Mouse (Mus musculus) brown adipose tissue, adult 24 weeks (tissue): ENCODE measurements around the gene Chmp4b. TPM values are rescaled to one million over a fixed set of nuclear protein-coding genes. Genes with fewer than 3 reads are reported as not detected.

Experiments
- H3K27ac ChIP-seq: fragments of 200-500 bp; replicated peaks from 2 replicates; pipeline ENCODE4 v1.5.1; 2012; ENCODE audit warnings: low read depth, mild to moderate bottlenecking, low read length
- H3K4me1 ChIP-seq: fragments of 200-500 bp; 2 replicates; pipeline ENCODE4 v1.6.1; 2012; ENCODE audit warnings: low read length, mixed read lengths; ENCODE audit not compliant: control insufficient read depth, insufficient read depth, insufficient read length
- H3K4me3 ChIP-seq: fragments of 200-500 bp; 2 replicates; pipeline ENCODE4 v1.5.1; 2012; ENCODE audit warnings: low read depth, mild to moderate bottlenecking, low read length, moderate library complexity; ENCODE audit not compliant: insufficient read depth
- polyA plus RNA-seq: library from polyadenylated mRNA; stranded (reverse); fragments of >200 nt; gene quantifications from 2 replicates; pipeline ENCODE4 v1.2.4, GENCODE M21; 2012; ENCODE audit not compliant: missing spikeins, insufficient read depth, insufficient read length

Gene Chmp4b
- polyA plus RNA-seq, 1 experiment, result 108 TPM

DNA sequence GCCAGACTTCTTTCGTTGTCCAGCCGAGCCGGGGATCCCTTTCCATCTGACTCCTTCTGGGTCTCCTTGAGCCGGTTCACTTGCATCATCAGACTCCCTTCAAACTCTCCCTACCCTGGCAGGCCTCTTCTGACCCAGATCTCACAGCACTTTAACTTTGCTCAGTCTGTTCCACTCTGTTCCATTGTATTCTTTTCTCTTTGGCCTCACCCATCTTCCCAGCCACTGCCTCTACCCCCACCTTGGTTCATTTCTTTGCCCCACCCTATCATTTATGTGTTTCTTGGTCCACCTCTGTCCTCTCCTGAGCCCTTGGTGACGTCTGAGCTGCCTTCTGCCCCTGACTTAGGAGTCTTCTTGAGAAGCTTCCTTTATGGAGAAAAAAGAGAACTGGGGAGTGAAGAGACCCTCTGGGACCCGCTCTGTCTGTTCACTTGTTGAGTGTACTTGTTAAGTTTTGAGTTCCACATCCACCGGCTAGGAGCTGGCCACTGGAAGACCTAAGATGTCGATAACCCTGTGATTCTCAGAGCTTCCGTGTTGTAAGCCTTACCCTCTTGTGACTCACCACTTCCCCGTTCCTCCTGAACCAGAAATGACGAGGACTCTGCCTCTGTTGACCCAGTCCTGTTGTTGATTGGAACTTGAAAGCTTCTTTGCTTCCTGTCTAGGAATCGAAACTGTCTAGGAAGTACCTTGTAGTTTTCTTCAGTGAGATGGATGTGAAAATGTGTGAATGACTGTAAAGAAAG, 6.2 kb downstream of the Chmp4b start:
- peaks cover 11% of the 10 kb centered on the region; the same call in 1 of the 2 replicates for H3K4me1 ChIP-seq
- peak overlapping the region; percentile 98 for H3K4me3 ChIP-seq
- peak overlapping the region; percentile 89 for H3K27ac ChIP-seq

GRCm38 (mm10) chr2:154659070-154659469, 7.6 kb downstream of the Chmp4b start:
- peak overlapping the region; percentile 6; the same call in 1 of the 2 replicates for H3K4me3 ChIP-seq
- peaks cover 13% of the 10 kb centered on the region; the same call in 1 of the 2 replicates for H3K4me1 ChIP-seq
- H3K27ac ChIP-seq, result 0 out of 2 replicates have a peak overlapping the region, but pooled peaks have one; percentile 32

DNA sequence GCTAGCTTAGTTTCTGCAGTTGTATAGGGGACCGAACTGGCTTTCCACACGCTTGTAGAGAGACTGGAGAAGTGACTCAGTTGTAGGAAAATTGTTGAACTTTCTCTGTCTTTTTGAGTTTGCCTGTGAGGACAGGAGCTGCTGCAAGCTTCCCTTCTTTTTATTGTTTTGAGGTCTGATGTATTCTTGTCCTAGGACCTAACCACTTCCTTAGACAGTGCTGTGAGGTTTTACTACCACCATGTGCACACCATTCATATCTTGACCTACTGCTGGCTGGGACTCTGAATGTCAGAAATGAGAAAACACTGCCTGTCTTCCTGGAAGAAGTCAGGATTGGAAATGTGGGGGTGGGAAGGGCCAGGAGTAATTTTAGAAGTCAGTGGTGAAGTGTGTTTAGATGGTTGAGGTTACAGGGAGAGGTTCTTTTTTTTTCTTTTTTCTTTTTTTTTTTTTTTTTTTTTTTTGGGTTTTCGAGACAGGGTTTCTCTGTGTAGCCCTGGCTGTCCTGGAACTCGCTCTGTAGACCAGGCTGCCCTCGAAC, 8.1 kb downstream of the Chmp4b start:
- Histone ChIP-seq H3K27ac (no peak overlapping the region), H3K4me1 (peaks cover 13% of the 10 kb centered on the region; the same call in 1 of the 2 replicates), H3K4me3 (0 out of 2 replicates have a peak overlapping the region, but pooled peaks have one; percentile 6)

GRCm38 (mm10) chr2:154668680-154669079, 17.2 kb downstream of the Chmp4b start:
- H3K4me1 ChIP-seq, result peaks cover 7% of the 10 kb centered on the region
- no peak overlapping the region for H3K27ac ChIP-seq
- H3K4me3 ChIP-seq, result no peak overlapping the region

DNA sequence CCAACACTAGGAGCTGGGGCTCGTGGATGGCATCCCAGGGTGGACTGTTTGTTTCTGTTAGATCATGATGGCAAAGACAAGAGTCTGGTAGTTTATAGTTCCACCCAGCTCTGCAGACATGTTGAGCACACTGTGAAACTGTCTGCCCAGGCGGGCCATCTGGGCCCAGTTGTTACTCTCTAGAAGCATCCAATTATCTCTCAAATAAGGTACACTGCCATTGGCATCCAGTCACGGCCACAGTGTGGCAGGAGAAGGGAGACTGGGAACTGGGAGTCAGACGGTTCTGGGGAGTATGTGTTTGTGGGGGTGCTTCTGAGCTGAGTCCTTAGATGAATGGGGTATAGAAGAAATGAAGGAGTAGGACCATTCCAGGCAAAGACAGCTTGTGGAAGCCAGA, 18.6 kb downstream of the Chmp4b start:
- Histone ChIP-seq H3K4me3 (no peak overlapping the region), H3K4me1 (peaks cover 6% of the 10 kb centered on the region), H3K27ac (no peak overlapping the region)

DNA sequence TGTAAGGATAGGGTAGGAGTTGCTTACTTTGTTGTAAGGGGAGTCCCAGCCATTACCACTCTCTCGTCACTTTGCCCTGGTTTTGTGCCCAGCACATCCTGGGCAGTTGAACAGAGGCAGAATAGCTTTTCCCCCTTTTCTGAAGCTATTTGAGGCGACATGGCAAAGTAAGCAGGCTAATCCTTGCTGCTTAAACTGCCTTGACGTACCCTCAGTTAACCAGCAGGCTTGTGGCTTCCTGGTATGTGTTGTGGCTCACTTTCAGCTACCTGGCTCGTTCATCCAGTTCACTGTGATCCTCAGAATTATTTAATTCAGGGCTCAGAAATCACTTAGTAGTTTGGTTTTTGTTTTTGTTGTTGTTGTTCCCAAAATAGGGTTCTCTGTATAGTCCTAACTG, 19.2 kb downstream of the Chmp4b start:
- H3K27ac ChIP-seq, result no peak overlapping the region
- no peak overlapping the region for H3K4me3 ChIP-seq
- H3K4me1 ChIP-seq, result peaks cover 12% of the 10 kb centered on the region

DNA sequence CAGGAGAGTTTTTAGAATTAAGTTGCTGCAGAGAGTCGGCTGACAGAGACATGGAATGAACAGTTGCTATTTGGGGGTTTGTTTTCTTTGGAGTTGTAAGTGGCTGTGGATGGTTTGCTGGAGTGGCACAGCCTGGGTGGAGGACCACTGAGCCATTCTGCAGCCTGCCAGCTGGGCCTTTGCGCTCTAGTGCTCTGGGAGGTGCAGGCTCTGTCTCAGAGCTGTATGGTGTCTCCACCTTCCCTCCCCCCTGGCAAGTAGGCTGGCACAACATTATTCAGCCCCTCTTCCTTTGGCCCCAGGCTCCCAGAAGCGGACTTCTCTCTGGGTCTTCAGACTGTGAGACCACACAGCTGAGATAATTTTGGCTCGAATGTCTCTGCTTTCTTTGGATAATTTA, 22.5 kb downstream of the Chmp4b start:
- H3K4me1 ChIP-seq, result peaks cover 17% of the 10 kb centered on the region
- no peak overlapping the region for H3K27ac ChIP-seq
- no peak overlapping the region for H3K4me3 ChIP-seq

- Histone ChIP-seq H3K4me3 (peak overlapping the region; percentile 38), H3K27ac (peak overlapping the region; percentile 22), H3K4me1 (peaks cover 17% of the 10 kb centered on the region)
Observed at GRCm38 (mm10) chr2:154676653-154677609, 25.4 kb downstream of the Chmp4b start.

DNA sequence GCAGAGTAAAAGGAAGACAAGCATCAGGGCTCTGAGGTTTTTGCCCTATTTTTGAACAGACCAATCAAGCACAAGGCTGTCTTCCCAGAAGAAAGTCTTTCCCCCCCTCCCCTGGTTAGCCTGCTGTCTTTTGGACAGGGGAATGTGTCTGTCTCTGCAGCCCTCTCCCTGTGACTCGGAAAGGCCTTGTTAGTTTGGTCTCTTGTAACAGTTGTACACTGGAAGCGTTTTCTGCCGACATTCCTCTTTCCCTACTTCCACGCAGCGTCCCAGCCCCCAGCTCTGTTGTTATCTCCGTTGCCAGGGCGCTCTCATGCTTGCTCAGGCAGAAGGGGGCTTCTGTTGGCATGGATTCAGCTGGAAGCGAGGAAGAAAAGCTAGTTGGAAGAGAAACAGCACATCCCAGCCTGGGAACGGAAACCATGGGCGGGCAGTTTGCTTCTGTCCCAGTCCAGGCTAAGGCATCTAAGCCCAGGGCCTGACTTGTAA, 26.2 kb downstream of the Chmp4b start:
- Histone ChIP-seq H3K4me3 (no peak overlapping the region), H3K4me1 (peaks cover 17% of the 10 kb centered on the region), H3K27ac (peak overlapping the region; percentile 22)

GRCm38 (mm10) chr2:154678995-154679394, 27.5 kb downstream of the Chmp4b start:
- Histone ChIP-seq H3K27ac (no peak overlapping the region), H3K4me1 (peaks cover 19% of the 10 kb centered on the region), H3K4me3 (no peak overlapping the region)

DNA sequence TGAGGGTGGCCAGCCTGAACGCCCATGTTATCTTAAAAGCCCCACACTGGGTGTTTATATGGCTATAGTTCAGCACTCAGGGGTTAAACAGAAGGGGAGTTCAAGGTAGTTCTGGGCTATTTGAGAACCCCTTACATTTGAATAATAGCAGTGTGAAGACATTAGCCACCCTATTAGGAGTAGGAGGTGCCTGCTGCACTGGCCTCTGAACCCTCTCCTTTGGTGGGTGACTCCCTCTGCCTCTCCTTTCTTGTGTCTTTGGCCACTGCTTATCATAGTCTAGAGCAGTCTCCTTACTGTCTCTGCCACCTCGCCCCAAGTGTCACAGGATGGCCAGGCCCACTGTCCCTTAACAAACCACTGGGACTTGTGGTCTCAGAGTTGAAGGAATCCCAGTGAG, 28.8 kb downstream of the Chmp4b start:
- H3K27ac ChIP-seq, result no peak overlapping the region
- H3K4me1 ChIP-seq, result peaks cover 20% of the 10 kb centered on the region
- H3K4me3 ChIP-seq, result no peak overlapping the region

GRCm38 (mm10) chr2:154680941-154681340, 29.4 kb downstream of the Chmp4b start:
- Histone ChIP-seq H3K4me3 (no peak overlapping the region), H3K4me1 (peaks cover 16% of the 10 kb centered on the region), H3K27ac (no peak overlapping the region)

DNA sequence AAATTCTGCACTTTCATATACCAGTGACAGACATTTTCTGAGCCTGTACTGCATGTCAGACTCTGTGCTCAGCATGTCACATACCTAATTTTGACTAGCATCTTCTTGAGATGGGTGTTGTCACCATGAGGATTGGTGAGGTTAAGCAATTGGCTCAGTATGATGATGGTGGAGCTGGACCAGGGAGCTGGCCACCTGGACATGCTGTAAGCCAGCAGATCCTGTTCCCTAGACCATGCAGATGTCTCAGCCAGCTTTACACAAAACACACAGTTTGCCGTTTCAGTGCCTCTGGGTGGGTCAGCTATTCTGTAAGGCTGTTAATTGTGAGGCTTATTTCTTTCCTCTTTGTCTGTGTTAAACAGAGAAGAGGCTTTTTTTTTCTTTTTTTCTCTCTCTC, 31.2 kb downstream of the Chmp4b start:
- H3K4me3 ChIP-seq, result no peak overlapping the region
- no peak overlapping the region for H3K27ac ChIP-seq
- peaks cover 11% of the 10 kb centered on the region for H3K4me1 ChIP-seq

DNA sequence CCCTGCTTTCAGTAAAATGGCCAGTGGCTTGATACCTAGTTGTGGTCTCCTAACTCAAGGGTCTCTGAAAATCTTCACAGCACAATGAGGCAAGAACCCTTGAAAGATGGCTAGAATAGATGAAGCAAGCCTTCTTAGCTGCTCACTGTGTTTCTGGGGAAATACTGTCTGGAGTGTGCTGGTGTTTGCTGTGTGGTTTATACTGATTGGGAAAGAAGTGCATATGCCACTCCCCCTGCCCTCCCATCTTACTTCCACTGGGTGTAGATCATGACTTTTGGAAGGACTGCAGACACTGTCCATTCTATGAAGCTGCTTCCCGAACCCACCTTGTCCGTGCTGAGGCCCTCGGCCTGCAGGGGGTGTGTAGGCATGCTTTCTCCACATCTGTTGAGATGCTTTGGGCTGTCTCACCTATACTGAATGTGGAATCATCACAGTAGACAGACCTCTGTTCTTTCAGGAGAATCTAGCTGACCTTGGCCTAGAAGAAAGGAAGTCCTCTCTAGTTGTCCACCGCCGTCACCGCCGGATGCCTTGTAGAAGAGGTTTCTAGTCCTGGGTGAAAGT, 33.5 kb downstream of the Chmp4b start:
- Histone ChIP-seq H3K4me3 (no peak overlapping the region), H3K4me1 (peaks cover 15% of the 10 kb centered on the region; the same call in 1 of the 2 replicates), H3K27ac (no peak overlapping the region)

DNA sequence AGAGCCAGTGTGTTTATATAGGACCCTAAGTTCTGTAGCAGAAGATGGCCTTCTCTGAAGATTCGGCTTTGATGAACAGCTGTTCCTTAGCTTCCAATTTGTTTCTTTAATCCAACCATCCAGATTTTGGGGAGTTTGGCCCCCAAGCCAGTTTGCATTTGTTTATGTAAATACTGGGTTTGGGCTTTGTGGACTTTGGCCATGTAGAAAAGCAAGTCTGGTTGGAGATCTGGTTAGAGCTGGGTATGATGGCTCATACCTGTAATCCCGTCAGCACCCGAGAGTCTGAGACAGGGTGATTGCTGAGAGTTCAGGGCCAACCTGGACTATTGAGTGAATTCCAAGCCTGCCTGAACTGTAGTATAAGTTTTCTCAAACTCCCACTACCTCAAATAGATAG, 34.3 kb downstream of the Chmp4b start:
- H3K4me1 ChIP-seq, result peaks cover 15% of the 10 kb centered on the region; the same call in 1 of the 2 replicates
- H3K4me3 ChIP-seq, result no peak overlapping the region
- no peak overlapping the region for H3K27ac ChIP-seq
